Mouse (Mus musculus): ENCODE data around the gene Gm20662. TPM values are rescaled to one million over a fixed set of nuclear protein-coding genes. Genes with fewer than 3 reads are reported as not detected.

Gm20662 gene
- polyA plus RNA-seq, 1 experiment from 2014 or later = 0.53 TPM

Small RNA genes lying within 50 kb of the gene (microRNA-seq; reads per million reads assigned to microRNA genes)
- not detected for gene Mir7088

Other genes starting within 250 kb of the Gm20662 start
- gene Rbm5, start 225.4 kb upstream of the Gm20662 start, polyA plus RNA-seq (2014; fragmentation: Nextera tagmentation; extraction: Ambion mirVana) = 188 and 210 TPM in 2 replicates
- 69.4 and 89.9 TPM in 2 replicates for gene Rbm6, start 123.1 kb upstream of the Gm20662 start, polyA plus RNA-seq (2014; fragmentation: Nextera tagmentation; extraction: Ambion mirVana)
- gene Mon1a, start 108.2 kb upstream of the Gm20662 start, polyA plus RNA-seq (2014; fragmentation: Nextera tagmentation; extraction: Ambion mirVana) = 23.5 and 27.2 TPM in 2 replicates
- 0.23 and 1.2 TPM in 2 replicates for gene Mst1r, start 89.5 kb upstream of the Gm20662 start, polyA plus RNA-seq (2014; fragmentation: Nextera tagmentation; extraction: Ambion mirVana)
- gene Actl11, start 67.9 kb upstream of the Gm20662 start, polyA plus RNA-seq (2014; fragmentation: Nextera tagmentation; extraction: Ambion mirVana) = not detected in 2 replicates
- gene Camkv, start 60.7 kb upstream of the Gm20662 start, polyA plus RNA-seq (2014; fragmentation: Nextera tagmentation; extraction: Ambion mirVana) = 25.1 and 40.8 TPM in 2 replicates
- gene Traip, start 46.2 kb upstream of the Gm20662 start, polyA plus RNA-seq (2014; fragmentation: Nextera tagmentation; extraction: Ambion mirVana) = 17.1 and 20.5 TPM in 2 replicates
- 3.1 and 4.7 TPM in 2 replicates for gene Uba7, start 20.8 kb upstream of the Gm20662 start, polyA plus RNA-seq (2014; fragmentation: Nextera tagmentation; extraction: Ambion mirVana)
- gene Gm20661, start 13.3 kb upstream of the Gm20662 start, polyA plus RNA-seq (2014; fragmentation: Nextera tagmentation; extraction: Ambion mirVana) = 0.56 and 0.83 TPM in 2 replicates
- 14.2 and 16.2 TPM in 2 replicates for gene Inka1, start 10.5 kb upstream of the Gm20662 start, polyA plus RNA-seq (2014; fragmentation: Nextera tagmentation; extraction: Ambion mirVana)
- 1.2 and 1.5 TPM in 2 replicates for gene Cdhr4, start 3.9 kb upstream of the Gm20662 start, polyA plus RNA-seq (2014; fragmentation: Nextera tagmentation; extraction: Ambion mirVana)
- 39.3 and 48.1 TPM in 2 replicates for gene Ip6k1, start 6.2 kb downstream of the Gm20662 start, polyA plus RNA-seq (2014; fragmentation: Nextera tagmentation; extraction: Ambion mirVana)
- gene Gmppb, start 52.9 kb downstream of the Gm20662 start, polyA plus RNA-seq (2014; fragmentation: Nextera tagmentation; extraction: Ambion mirVana) = 18.5 and 20.0 TPM in 2 replicates
- gene Amigo3, start 56.8 kb downstream of the Gm20662 start, polyA plus RNA-seq (2014; fragmentation: Nextera tagmentation; extraction: Ambion mirVana) = 2.2 and 2.3 TPM in 2 replicates
- gene Mst1, start 84.1 kb downstream of the Gm20662 start, polyA plus RNA-seq (2014; fragmentation: Nextera tagmentation; extraction: Ambion mirVana) = not detected in 2 replicates
- gene Rnf123, start 87.0 kb downstream of the Gm20662 start, polyA plus RNA-seq (2014; fragmentation: Nextera tagmentation; extraction: Ambion mirVana) = 37.5 and 42.7 TPM in 2 replicates
- gene Apeh, start 98.3 kb downstream of the Gm20662 start, polyA plus RNA-seq (2014; fragmentation: Nextera tagmentation; extraction: Ambion mirVana) = 39.1 and 43.0 TPM in 2 replicates
- gene Bsn, start 194.0 kb downstream of the Gm20662 start, polyA plus RNA-seq (2014; fragmentation: Nextera tagmentation; extraction: Ambion mirVana) = 5.3 and 6.6 TPM in 2 replicates